Mouse (Mus musculus) megakaryocyte, embryonic 14.5 days (primary cell): ENCODE measurements around the gene Gm5737.

Experiments used
- FLI1 ChIP-seq: IDR thresholded peaks from 2 replicates; pipeline ENCODE4 v1.6.1; 2012; ENCODE audit warnings: low read length, inconsistent platforms, mixed read lengths
- GATA1 ChIP-seq: IDR thresholded peaks from 3 replicates; pipeline ENCODE4 v1.6.1; 2012; ENCODE audit warnings: mixed read lengths, low read length, inconsistent platforms, borderline replicate concordance

DNA sequence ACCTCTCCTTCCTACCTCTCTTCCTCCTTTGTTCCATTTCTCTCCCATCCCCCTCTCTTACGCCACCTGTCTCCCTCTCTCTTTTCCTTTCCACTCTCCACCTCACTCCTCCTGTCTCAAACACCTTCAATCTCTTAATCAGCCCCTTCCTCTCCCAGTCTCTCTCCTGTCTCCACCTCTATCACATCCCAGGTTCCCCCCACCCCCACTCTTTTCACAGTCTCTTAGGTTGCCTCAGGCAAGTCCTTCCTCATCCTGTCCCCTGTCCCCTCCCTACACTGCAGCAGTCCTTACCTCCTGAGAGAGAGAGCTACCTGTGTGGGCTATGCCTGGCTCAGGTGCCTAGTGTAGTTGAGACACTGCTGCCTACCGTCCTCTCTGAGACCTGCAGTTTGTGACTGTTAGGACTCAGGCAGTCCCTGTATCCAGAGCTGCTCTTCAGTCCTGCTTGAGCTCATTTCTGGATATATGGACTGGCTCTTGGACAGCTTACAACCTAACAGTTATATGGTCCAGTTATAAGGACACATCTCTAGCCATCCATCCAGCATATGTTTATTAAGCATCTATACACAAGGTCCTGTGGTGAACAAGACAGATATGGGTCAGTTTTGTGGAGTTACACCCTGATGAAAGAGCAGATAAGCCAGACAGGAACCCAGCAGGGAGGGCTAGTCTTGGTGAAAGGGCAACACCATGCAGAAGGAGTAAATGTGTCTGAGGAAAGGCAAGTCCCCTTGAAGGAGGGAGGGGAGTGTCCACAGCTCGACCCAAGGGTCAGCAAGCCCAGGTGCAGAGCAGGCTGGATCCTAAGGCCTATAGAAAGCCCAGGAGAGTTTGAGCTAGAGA, 63.6 kb downstream of the Gm5737 start:
- TF ChIP-seq GATA1 = no peak
- TF ChIP-seq FLI1 = no peak
